Mouse (Mus musculus) layer of hippocampus, adult 11-12 months (tissue): ENCODE data around the gene Atg9b.

Source experiments
- DNase-seq: peaks from one replicate; pipeline ENCODE4 v3.0.0; 2022; ENCODE audit warnings: low spot score

The Atg9b gene

DNA sequence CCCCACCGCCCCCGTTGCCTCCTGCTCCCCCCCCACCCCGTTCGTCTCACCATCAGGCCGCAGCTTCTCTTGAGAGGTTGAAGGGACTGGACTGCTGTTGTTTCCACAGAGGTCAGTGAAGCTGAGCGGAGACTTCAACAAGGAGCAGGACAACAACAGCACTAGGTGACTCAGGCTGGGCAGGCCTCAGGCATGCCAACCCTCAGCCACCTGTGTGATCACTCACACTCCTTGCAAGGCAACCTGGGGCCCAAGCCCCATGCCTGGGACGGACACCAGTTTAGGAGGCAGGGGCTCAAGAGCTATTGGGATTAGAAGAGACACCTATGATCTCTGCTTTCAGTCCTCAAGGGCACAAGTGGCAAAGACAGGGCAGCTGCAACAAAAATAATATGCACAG, at the start of gene Atg9b:
Atg9b (minus strand) TSS at position 280 of the 400 bp plus-strand sequence.
- DNase-seq: no peak

DNA sequence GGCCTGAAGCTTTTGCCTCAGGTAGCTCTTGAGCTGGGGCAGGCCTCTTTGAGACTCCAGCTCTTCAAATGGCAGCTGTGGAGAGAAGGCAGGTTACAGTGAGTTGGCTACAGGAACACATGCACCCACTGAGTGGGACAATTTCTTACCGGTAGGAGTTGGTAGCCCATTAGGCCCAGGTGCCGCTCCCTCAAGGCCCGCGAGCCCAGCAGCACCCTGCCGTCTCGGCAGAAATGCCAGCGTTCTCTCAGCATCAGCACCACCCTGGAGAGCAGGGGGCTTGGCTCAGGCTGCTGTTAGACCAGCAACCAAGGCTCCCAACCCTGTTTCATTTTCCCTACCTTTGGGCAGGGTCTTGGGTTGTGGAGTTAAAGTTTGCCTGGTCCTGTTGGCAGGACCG, 49.2 kb upstream of the Atg9b start:
- DNase-seq: no peak

DNA sequence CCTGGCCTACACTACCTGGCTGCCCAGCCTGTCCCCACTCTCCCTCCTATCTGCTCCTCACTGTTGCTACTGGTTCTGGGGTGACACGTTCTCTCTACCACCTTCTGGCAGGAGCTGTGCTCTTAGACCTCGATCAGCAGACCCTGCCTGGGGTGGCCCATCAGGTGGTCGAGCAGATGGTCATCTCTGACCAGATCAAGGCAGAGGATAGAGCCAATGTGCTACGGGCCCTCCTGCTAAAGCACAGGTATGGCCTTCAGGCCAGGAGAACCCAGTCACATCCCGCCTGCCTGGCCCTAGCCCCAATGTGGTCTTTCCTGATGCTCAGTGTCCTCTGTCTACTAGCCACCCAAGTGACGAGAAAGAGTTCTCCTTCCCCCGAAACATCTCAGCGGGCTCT, 42.0 kb upstream of the Atg9b start:
- DNase-seq: no peak

DNA sequence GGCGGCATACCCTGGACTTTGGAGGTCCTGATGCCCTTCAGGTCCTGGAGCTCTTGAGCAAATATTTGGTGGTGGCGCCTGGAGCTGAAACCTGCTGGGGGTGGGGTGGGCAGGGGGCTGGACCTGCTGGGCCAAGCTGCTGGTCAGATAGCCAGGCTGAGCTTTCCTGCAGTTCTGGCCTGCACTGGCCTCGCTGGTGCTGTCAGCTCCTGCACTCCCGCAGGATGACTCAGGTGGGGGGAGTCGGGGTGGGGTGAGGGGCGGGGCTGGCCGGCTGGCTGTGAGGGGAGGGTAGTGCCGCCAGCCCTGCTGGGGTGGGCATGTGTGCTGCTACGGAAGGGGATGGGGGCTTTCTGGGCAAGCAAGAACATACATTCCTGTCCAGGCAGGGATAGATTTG, 36.7 kb upstream of the Atg9b start:
- no peak for DNase-seq

DNA sequence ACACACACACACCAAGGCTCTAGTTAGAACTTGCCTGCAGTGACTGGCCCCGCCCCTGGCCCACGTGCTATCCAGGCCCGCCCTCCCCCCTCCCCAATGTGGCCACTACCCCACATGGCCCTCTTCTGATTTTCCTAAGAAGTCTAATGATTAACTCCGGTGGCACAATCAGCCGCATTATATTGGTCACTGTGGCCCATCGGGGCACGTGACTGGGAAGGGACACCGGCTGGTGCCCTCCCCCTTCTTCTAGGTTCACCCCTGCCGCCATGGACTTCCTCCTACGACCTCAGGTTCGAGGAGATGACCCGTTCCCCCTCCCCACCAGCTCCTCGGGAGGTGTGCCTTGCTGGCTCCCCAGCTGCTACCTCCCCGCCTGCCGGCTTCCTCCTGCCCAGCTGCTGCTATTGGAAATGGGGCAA, 36.0 kb upstream of the Atg9b start:
- no peak for DNase-seq

DNA sequence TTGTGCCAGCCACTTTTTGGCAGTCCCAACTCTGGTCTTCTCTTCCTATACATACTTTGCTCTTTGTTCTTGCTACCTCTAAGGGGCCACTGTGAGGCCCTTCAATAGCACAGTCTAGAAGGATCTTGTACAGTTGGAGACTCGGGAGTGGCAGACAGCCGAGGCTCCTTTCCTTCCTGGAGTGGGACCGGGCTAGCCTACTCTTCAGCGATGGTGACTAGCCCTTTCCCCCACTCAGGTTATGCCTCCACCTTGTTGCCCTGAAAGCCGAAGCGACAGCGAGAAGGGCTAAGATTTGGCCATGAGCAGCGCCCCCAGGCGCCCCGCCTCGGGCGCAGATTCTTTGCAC, 35.3 kb upstream of the Atg9b start:
- no peak for DNase-seq

DNA sequence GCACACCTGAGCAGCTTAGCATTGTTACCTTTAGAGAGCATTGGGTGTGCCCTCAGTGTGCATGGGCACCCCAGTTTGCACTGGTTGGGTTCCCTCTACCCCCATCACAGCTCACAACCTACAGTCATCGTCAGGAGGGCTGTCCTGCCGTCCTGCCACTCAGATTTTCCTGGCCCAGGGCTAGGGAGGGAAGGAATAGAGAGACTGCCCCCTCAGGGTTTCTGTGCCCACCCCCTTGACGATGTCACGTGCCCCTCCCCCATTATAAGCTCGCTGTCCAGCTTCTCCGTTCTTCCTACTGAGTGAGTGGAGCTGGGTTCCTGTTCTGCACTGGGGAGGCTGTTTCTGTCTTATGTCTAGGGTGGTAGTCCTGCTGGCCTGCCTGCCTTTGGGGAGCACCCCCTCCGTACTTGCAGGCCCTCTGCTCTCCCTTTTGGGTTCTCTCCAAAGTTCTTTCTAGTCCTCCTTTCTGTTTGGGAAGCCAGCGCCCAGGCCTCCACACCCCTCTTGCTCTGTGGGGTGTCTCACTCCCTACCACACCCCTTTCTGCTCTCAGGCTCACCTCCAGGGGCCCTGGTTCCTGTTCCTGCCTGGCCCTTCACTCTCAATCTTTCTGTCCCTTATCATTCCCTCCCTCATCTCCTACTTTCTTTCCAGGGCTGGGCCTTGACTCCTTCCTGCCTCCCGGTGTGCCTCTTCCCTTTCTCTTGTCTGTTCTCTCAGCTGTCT, 34.8 kb upstream of the Atg9b start:
- no peak for DNase-seq

DNA sequence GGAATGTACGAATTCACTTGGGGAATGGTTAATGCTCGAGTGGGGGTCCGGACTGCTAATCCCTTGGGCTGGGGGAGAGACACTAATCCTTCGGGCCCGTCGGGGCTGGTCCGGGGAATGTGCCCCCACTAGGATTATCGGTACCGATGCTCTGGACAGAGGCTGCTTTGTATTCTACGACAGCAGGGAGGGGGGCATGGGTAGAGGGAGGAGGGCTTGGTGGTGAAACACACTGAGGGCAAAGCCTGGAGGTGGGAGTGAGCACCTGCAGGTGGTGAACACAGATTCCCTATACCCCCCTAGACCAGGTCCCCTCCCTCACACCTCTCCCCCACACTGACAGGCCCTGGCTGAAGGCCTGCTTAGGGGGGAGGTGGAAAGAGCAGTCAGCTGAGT, 34.1 kb upstream of the Atg9b start:
- no peak for DNase-seq

DNA sequence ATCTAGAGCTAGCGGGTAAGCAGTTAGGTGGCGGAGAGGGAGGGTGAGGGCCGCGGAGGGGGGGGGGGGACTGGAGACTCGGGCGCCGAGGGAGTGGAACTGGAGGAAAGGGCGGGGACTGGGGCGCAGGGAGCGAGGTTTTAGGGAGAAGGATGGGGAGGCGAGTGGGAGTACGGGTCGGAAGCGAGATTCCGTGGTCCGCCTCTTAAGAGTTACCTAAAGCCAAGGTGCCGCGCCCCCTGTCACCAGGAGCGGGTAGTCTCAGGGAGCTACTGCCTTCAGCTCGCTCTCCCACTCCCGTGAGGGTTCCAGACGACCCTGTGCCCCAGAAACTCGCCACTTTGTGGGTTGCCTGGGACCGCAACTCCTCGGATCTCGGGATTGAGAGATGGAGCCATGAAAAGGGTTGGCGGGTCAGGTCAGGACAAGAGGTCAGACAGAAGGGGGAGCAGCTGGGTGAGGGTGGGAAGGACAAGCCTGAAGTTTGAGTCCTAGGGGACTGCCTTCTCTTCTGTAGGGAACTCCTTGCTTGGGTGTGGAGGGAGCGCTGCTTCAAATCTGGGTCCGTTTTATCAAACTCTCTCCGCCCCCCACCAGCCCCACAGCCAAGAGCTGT, 33.6 kb upstream of the Atg9b start:
- DNase-seq: peak; percentile 50

DNA sequence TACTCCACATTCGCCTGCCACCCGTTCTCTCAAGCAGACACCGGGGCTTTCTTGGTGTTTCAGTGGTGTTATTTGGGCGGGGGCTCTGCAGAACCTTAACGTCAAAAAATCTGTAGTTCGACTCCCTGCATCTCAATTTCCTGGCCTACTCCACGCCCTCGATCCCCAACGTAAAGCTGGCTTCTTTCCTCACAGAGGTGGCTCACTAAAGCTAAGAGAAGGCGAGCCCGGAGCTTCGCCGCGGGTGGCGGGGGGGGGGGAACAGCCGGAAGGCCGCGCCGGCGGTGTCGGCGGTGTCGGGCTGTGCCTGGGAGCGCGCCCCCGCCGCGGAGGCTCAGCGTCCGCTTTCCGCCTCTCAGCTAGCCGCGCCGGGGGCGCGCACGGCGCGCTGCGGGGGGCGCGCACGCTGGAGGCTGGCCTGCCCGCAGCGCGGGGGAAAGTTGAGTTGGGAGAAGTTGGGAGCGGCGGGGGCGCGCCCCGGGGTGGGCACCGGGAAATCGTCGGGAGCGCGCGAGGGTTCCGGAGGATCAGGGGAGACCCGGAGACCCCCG, 33.0 kb upstream of the Atg9b start:
- peak; percentile 80 for DNase-seq

DNA sequence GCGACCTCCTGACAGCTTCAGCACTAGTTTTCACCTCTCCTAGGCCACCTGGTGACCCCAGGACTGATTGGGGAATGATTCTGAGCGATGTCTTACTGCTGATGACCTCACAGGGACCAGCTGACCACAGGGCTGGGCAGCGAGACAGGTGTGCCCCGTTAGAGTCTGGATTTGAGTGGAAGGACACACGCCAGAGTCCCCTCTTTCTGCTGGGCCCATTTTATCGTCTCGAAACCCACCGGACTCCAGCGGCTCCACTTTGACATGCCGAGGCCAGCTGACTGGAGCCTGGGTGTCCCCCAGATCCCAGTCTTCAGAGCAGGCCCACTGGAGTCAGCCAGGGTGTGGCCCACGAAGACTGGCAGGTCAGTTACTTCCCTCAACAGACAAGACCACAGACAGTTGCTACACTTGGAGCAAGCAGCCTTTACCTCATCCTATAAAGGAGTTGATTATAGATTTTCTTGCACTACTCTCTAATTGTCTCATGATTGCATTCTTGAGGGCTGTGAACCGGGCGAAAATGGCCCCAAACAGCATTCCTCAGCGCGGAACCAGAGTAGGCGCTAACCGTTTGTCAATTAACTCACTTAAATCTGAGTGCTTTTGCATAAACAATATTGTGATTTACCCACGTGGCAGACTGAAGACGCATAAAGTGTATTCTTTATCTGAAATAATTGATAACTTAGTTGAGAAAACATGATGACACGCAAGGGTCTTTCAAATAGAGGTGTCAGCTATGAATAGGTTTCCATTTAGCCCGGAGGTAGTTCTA, 32.2 kb upstream of the Atg9b start:
- DNase-seq: no peak

DNA sequence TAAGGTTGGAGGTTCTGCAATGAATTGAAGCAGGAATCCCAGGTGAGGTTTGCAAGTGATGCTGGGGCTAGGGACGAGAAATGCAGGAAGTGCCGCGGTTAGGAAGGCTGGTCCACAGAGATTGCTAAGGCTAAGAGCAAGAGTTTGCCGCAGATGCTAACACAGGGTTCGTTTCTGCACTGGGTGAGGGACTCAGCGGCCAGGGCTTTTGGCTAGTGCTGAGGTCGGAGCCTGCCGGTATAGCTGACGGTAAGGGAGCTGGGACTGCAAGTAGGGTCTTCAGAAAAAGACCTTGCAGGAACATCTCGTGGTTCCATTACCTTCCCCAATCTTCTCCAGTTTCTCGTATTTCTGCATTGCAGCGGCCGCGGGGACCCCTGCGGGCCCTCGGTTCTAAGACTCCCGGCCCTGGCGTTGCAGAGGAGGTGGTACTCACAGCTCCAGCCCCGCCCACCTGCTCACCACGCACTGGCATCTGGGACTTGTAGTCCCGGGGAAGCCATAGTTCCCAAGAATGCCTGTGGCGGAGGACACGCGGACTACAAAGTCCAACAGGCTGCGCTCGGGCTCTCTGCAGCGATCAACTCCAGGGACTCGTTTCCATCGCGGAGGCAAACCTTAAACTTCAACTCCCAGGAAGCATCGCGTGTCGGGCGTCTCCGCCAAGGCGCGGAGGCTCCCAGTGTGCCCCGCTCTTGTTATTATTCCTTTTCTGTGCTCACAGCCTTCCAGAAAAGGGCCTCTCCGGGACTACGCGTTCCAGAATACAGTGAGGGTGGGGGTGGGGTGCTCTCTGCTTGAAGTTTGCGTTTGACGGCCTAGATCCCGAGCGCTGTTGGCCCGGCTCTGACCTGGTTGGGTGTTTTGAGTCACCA, 31.4 kb upstream of the Atg9b start, which contains the start of the genes Cdk5 and Slc4a2:
Cdk5 (minus strand) TSS at position 402 of the 875 bp plus-strand sequence.
Slc4a2 (plus strand) TSS at position 709 of the 875 bp plus-strand sequence.
- peak; percentile 99 for DNase-seq

DNA sequence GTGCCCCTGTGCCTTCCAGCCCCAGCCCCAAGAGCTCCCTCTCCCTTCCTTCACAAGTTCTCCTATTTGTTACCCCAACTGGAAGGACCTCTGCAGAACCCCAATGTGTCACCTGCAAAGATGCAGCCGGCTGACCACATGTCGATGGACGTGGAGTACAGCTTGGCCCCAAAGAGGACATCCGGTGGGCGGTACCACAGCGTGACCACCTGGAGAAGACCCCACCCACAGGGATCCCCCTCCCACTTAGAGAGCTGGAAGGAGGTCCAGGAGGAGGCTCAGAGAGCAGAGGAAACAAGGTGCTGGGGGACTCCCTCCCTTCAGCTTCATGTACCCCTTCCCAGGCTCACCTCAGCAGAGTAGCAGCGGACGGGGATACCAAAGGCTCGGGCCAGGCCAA, 28.4 kb upstream of the Atg9b start:
- DNase-seq: no peak

DNA sequence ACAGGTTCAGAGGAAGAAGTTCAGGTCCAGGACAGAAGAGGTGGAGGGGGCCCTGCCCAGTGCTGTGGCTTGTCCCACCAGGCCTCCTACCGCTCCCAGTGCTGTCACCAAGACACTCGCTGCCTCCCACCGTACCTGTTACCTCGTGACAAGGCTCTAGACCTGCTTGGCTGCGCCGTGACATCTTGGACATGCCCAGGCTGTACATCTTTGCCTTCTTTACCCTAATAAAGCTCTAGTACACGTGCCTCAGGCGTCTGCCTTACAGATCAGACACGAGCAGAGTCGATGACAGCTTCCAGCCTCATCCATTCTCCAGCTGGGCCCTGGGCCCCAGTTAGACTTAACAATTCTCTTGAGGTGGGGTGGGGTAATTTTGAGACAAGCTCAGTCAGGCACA, 25.6 kb upstream of the Atg9b start:
- no peak for DNase-seq

DNA sequence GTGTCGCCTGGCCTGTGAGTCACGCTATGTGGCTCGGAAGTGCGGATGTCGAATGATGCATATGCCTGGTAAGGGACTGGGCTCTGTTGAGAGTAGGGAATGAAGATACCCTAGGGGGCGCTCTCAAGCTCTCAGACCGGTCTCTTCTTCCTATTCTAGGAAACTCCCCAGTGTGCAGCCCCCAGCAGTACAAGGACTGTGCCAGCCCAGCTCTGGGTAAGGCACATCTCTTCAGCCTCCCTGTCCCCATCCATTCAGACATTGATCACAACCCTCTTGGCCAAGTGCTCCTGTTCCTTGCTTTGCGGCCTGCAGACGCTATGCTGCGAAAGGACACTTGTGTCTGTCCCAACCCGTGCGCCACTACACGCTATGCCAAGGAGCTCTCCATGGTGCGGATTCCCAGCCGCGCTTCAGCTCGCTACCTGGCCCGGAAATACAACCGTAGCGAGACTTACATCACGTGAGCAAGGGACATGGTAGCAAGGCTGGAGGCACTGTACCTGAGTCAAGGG, 24.3 kb upstream of the Atg9b start:
- peak; percentile 86 for DNase-seq

DNA sequence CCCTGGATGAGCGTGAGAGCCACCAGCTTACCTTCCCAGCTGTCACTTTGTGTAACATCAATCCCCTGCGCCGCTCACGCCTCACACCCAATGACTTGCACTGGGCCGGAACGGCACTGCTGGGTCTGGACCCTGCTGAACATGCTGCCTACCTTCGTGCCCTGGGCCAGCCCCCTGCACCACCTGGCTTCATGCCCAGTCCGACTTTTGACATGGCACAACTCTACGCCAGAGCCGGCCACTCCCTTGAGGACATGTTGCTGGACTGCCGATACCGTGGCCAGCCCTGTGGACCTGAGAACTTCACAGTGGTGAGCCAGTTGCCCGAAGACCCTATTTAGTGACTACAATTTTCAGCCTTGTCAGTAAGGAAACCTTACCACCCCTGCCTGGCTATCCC, 22.0 kb upstream of the Atg9b start:
- no peak for DNase-seq

DNA sequence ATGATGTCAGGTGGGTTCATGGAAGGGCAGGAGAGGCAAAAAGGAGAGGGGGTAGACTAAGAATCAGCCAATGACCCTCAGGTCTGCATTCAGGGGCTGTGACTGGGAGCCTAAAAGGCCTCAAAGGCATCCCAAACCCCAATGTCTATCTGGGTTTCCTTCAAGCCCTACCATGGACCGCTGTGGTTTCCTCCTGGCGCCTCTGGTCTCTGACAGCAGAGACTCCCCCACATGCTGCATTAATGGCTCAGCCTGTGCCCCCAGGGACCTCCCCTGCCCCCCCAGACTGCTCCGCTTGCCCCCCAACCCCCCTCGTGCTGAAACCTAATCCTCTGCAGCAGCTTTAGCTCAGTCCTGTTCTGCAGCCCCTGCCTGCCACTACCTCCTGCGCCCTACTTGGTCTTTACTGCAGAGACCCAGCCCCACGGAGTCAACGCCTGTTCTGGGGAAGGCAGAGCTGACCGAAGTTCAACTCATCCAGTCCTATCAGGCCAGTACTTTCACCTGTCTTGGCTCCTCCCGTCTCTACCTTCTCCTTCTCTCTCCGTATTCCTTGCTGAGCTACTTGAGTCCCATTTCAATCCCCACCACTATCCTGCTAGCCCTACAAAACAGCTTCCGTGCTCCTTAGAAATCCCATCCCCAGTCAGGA, 21.2 kb upstream of the Atg9b start, which contains the start of gene Asic3:
Asic3 (plus strand) TSS at position 351 of the 652 bp plus-strand sequence.
- DNase-seq: no peak

DNA sequence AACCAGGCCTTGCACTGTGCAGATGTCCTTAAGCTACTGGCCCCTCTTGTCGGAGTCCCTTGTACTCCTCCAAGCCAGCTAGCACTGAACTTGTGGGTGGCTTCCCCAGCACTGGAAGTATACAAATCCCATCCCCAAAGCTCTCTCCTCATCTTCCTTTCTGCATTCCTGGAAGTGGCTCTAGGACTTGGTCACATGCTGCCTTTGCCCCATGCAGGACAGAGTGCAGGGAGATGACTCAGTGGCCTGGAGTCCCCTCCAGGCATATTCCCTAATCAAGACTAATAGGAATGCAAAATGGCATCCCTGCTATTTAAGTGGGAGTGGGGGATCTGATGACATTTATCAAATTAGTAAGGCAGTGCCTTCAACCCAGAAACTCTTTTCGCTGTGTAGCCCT, 20.1 kb upstream of the Atg9b start:
- DNase-seq: no peak

DNA sequence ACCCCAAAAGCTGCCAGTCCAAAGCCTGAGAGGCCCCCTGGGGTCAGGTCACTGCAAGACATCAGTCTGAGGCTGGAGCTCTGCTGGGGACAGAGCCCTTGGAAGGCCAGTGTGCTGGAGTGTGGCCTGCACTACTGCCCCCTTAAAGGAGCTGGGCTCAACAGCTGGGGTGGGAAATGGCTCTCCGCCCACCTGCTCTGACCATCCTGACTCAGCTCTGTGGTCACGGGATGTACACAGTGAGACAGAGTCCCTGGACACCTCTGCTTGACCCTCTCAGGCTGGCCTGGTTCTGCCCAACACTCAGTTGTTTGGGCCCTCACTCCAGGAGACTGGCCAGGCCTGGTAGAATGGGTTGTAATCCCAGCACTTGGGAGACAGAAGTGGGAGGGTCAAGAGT, 17.5 kb upstream of the Atg9b start:
- no peak for DNase-seq

DNA sequence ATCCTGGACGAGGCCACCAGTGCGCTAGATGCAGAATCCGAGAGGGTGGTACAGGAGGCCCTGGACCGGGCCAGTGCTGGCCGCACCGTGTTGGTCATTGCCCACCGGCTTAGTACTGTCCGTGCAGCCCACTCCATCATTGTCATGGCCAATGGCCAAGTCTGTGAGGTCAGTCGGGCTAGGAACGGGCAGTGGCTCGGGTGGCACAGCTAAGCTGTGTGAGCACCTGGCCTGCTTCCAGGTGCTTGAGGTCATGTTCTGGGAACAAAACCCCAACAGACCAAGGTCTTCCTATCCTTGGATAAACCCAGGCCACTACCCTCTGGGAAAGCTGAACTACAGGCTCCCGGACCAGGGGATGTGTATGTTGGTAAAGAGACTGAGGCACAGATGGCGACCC, 16.7 kb upstream of the Atg9b start:
- no peak for DNase-seq

DNA sequence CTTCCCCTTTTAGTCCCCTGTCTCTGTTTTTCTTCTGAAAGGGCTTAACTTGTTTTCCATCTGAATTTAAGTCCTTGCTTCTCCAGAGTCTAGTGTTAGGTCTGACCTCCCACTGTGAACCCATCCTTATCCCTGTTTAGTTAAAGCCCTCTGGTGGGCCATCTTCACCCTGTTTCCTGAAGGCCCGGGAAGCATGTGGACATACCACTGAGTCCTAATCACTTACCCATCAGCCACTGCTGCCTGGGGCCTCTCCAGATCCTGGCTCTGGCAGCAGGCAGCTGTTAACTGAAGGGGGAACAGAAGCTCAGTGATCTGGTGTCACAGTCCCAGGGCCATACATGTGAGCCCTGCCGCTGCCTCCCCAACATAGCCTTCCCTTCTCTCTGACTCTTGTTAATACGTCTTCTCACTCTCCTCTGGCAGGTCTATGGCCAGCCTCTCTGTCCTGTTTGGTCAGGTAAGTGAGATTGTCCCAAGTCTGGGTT, 13.5 kb upstream of the Atg9b start:
- no peak for DNase-seq
